ENCODE assay signal across 11 mouse cellular contexts in genomic region chr13:55836142-55836625, GRCm38 (mm10). TPM values are rescaled to one million over a fixed set of nuclear protein-coding genes. Genes with fewer than 3 reads are reported as not detected.
DNase-seq lines count a peak whose midpoint lies in the region; ATAC-seq lines count a peak whose summit lies in the region.
"Had no signal": no experiment of that assay in that cellular context is flagged by ENCODE, and none has a peak within 500 bp of the region (broad histone marks: within the 10 kb centered on the region; RNA-seq: fewer than 3 reads in every experiment).

TSS of gene Pitx1 (minus strand) at chr13:55836192.

- H3K9ac ChIP-seq in heart, embryonic 12.5 days, result 0 out of 2 replicates have a peak within 1 kb of the TSS, but pooled peaks have one; percentile 15
- no peak within 1 kb of the TSS for H3K9ac ChIP-seq in midbrain, embryonic 12.5 days (replicated peaks)
- no peak within 1 kb of the TSS for H3K9ac ChIP-seq in midbrain, embryonic 16.5 days (ENCODE audit: low read depth, low read length)

- H3K9me3 ChIP-seq in heart, embryonic 12.5 days (replicated peaks), result no peaks in the 10 kb centered on the region
- H3K9me3 ChIP-seq in midbrain, embryonic 12.5 days, result no peaks in the 10 kb centered on the region
- no peaks in the 10 kb centered on the region; the same call in 1 of the 2 replicates for H3K9me3 ChIP-seq in midbrain, embryonic 16.5 days (replicated peaks; ENCODE audit: control insufficient read depth, low read length, poor library complexity, severe bottlenecking)

- peaks cover 100% of the 10 kb centered on the region for H3K27me3 ChIP-seq in heart, embryonic 12.5 days (replicated peaks)
- H3K27me3 ChIP-seq in midbrain, embryonic 12.5 days, result peaks cover 100% of the 10 kb centered on the region
- peaks cover 78% of the 10 kb centered on the region for H3K27me3 ChIP-seq in midbrain, embryonic 16.5 days (ENCODE audit: control insufficient read depth, insufficient read depth, low read depth, low read length)

- no peak for ATAC-seq in heart, embryonic 12.5 days (ENCODE audit: insufficient number of reproducible peaks, low FRiP score)
- no peak for ATAC-seq in midbrain, embryonic 12.5 days (ENCODE audit: low FRiP score, low read depth)
- ATAC-seq in midbrain, embryonic 16.5 days, result no peak

- DNase-seq in heart, adult 9 months (ENCODE audit: low spot score in 2 of 2), result no peak
- no peak for DNase-seq in large intestine, adult 2 months (ENCODE audit: low read depth, low spot score)
- DNase-seq in MN1 (ENCODE audit: low spot score), result no peak
- DNase-seq in urinary bladder, postnatal 4 days (ENCODE audit: low spot score in 2 of 2), result no peak
- DNase-seq in left cerebral cortex, adult 11 months (ENCODE audit: low spot score), result no peak
- DNase-seq: cerebellum, adult 11 months; kidney, postnatal 14 days; liver had no signal

- H3K4me1 ChIP-seq in heart, embryonic 12.5 days (replicated peaks), result peaks cover 24% of the 10 kb centered on the region
- peaks cover 20% of the 10 kb centered on the region for H3K4me1 ChIP-seq in midbrain, embryonic 12.5 days
- H3K4me1 ChIP-seq in midbrain, embryonic 16.5 days (ENCODE audit: control insufficient read depth, insufficient read depth, low read length), result peaks cover 5% of the 10 kb centered on the region

- H3K4me2 ChIP-seq in heart, embryonic 12.5 days, result peak within 1 kb of the TSS; percentile 44
- H3K4me2 ChIP-seq in midbrain, embryonic 12.5 days (replicated peaks), result peak within 1 kb of the TSS; percentile 28
- no peak within 1 kb of the TSS for H3K4me2 ChIP-seq in midbrain, embryonic 16.5 days (ENCODE audit: low read length)

- no peaks in the 10 kb centered on the region for H3K36me3 ChIP-seq in heart, embryonic 12.5 days
- no peaks in the 10 kb centered on the region for H3K36me3 ChIP-seq in midbrain, embryonic 12.5 days
- no peaks in the 10 kb centered on the region for H3K36me3 ChIP-seq in midbrain, embryonic 16.5 days (ENCODE audit: control insufficient read depth, insufficient read depth, low read length)

- H3K27ac ChIP-seq in heart, embryonic 12.5 days (ENCODE audit: poor library complexity, severe bottlenecking), result no peak within 1 kb of the TSS
- no peak within 1 kb of the TSS for H3K27ac ChIP-seq in midbrain, embryonic 12.5 days (replicated peaks)
- no peak within 1 kb of the TSS for H3K27ac ChIP-seq in midbrain, embryonic 16.5 days (ENCODE audit: low read length)

- WGBS in heart, embryonic 12.5 days, result 2% methylated on average over 32 of the region's 36 CpGs
- 1% methylated on average over 31 of the region's 36 CpGs for WGBS in midbrain, embryonic 12.5 days
- WGBS in midbrain, embryonic 16.5 days, result under 1% methylated on average over 35 of the region's 36 CpGs
- WGBS in large intestine, adult 2 months, result 4% methylated on average over 36 of the region's 36 CpGs

- H3K4me3 ChIP-seq in heart, embryonic 12.5 days, result peak within 1 kb of the TSS; percentile 28
- H3K4me3 ChIP-seq in midbrain, embryonic 12.5 days, result peak within 1 kb of the TSS; percentile 25
- no peak within 1 kb of the TSS for H3K4me3 ChIP-seq in midbrain, embryonic 16.5 days (ENCODE audit: low read depth, low read length)

RNA-seq across cellular contexts. Expression of gene Pitx1, which starts in this region (rescaled TPM):
- polyA plus RNA-seq in heart, embryonic 12.5 days (2016; fragmentation: Nextera tagmentation; extraction: Ambion mirVana), result 0.54 and 0.87 TPM in 2 replicates
- polyA plus RNA-seq in midbrain, embryonic 12.5 days (2016; fragmentation: Nextera tagmentation; extraction: Ambion mirVana), result 2.7 and 4.1 TPM in 2 replicates
- 1.0 and 1.4 TPM in 2 replicates for polyA plus RNA-seq in midbrain, embryonic 16.5 days (2015; fragmentation: Nextera tagmentation; extraction: Ambion mirVana)
- polyA plus RNA-seq in large intestine, adult 2 months (2012; rRNA removed), result 10.3 and 11.3 TPM in 2 replicates
